Mouse (Mus musculus): Measurements from ENCODE around the gene Nr2e1.

Nr2e1 gene

GRCm38 (mm10) chr10:42546507-42546906 is 36.9 kb downstream of the Nr2e1 start:
- DNase-seq (ENCODE audit: low read depth): no peak

- no peak for DNase-seq (ENCODE audit: low read depth)
Observed at GRCm38 (mm10) chr10:42545707-42546503, 37.5 kb downstream of the Nr2e1 start.

- no peak for DNase-seq (ENCODE audit: low read depth)
Observed at GRCm38 (mm10) chr10:42537571-42538316, 45.7 kb downstream of the Nr2e1 start.

GRCm38 (mm10) chr10:42533836-42534453 is 49.5 kb downstream of the Nr2e1 start:
- DNase-seq (ENCODE audit: low read depth): no peak

- DNase-seq (ENCODE audit: low read depth): no peak
Observed at GRCm38 (mm10) chr10:42525682-42526081, 57.8 kb downstream of the Nr2e1 start.

- DNase-seq (ENCODE audit: low read depth): no peak
Observed at GRCm38 (mm10) chr10:42523556-42524162, 59.8 kb downstream of the Nr2e1 start.

- DNase-seq (ENCODE audit: low read depth): no peak
Observed at GRCm38 (mm10) chr10:42522912-42523311, 60.5 kb downstream of the Nr2e1 start.

DNA sequence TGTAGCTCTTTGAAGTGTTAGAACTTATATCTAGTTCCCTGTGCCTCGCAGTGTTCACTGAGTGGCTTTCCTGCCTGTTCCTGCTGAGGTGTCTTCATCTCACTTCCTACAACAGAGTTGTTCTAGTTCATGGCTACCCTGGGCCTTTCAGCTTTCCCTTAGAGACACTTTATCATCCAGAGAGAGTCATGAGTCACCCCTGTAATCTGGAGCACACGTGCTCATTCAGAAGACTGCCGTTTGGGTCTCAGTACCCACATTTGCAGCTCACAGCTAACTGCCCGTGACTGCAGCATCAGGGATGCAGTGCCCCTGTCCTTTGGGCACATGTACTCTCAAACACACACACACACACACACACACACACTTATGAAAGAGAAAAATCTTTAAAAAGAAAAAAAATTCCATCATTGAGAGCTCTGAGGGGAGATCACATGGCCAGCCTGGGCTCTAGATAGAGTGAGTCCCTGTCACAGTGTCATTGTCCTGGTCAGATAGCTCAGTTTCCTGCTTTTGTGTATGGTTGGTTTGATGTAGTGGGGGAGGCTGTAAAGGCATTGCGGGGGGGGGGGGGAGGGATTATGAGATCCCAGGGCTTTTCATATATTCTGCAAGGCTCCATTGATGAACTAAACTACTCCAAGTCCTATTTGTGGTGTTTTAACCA is 62.0 kb downstream of the Nr2e1 start:
- DNase-seq (ENCODE audit: low read depth): peak; percentile 80

DNA sequence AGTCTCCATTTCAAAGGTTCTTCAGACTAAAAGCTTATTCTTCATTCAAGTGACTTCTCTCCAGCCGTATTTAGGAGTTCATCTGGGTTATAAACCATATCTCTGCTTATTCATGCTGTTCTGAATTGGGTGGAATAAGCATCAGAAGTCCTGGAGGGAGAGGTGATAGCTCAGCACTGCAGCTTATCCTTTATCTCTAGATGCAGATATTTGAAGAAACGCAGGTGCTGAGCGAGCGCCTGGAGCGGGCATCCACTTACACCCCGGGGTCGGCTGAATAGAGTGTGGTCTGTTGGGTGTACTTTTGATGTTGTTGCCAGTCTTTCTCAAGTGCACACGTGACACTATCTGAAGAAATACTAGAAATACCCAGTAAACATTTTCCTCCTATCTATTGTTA is 65.1 kb downstream of the Nr2e1 start:
- DNase-seq (ENCODE audit: low read depth): no peak

GRCm38 (mm10) chr10:42514125-42514524 is 69.3 kb downstream of the Nr2e1 start:
- DNase-seq (ENCODE audit: low read depth): no peak
